Mouse (Mus musculus): ENCODE results near the gene Kcnma1.

- no peak for TF ChIP-seq CTCF (IDR thresholded peaks at IDR 0.05; ENCODE audit: low read depth)
- TF ChIP-seq EP300 (IDR thresholded peaks at IDR 0.05; ENCODE audit: low read depth) = no peak
Observed at GRCm38 (mm10) chr14:23748011-23748410, 266.3 kb downstream of the Kcnma1 start.
